Mouse (Mus musculus) effector memory CD4-positive, alpha-beta T cell, adult 5 months (primary cell): Measurements from ENCODE around the gene Rangrf. TPM values are rescaled to one million over a fixed set of nuclear protein-coding genes. Genes with fewer than 3 reads are reported as not detected.

ENCODE experiments used
- polyA plus RNA-seq: library from polyadenylated mRNA; unstranded; fragments of 100-300 nt; shearing (Covaris generic); gene quantifications from one replicate; pipeline ENCODE4 v1.2.1, GENCODE M21; 2017

Rangrf gene
- 8.2 TPM for polyA plus RNA-seq

DNA sequence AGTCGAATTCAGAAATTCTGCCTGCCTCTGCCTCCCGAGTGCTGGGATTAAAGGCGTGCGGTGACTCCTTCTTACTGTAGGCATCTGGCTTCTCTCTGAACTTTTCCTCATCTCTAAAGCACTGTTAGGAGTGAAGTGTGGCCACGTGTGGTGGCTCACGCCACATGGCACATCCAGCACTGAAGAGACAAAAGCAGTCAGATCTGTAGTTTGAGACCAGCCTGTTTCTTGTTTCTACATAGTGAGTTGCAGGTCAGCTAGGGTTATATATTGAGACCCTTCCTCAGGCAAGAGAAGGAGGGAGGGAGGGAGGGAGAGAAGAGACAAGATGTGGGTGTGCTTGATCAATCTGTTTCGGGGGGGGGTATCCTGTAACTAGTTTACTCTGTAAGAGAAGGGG lies at the start of gene Rangrf:
Gene Rangrf, minus strand, starts transcription at position 101 of the 400 bp plus-strand sequence.

DNA sequence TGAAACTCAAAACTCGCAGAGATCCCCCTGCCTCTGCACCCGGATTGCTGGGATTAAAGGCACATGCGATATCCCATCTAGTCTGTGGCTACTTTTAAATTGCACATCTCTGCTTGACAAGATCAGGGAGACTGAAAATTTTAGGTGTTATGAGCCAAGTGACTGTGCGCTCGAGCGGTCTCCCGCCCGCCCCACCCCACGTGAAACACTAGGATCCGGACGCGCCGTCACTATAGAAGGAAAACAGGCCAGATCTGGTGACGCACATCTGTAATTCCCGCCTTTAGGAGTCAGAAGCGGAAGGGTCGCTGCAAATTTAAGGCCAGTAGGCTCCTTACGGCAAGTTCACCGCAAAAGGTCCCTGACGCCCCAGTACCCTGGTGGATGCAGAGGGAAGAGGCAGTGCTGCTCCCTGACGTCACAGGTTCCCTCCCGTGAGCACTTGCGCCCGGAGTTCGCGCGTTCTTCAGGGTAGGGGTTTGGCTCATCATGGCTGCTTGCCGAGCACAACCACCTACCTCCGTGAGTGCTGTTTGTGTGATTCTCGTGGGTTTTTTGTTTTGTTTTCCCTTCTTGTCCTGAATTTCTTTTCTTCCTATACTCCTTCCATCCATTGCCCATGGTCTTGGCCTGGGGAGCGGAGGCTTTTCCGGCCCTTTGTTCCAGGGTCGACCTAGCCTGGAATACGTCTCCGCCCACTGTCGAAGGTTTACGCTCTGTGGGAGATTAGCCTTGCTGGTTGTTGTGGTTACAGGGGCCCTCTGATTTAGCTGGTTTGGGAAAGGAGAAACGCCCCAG lies 40.9 kb upstream of the Rangrf start, which contains the start of gene Ctc1:
Gene Ctc1, plus strand, starts transcription at position 268 of the 798 bp plus-strand sequence.

DNA sequence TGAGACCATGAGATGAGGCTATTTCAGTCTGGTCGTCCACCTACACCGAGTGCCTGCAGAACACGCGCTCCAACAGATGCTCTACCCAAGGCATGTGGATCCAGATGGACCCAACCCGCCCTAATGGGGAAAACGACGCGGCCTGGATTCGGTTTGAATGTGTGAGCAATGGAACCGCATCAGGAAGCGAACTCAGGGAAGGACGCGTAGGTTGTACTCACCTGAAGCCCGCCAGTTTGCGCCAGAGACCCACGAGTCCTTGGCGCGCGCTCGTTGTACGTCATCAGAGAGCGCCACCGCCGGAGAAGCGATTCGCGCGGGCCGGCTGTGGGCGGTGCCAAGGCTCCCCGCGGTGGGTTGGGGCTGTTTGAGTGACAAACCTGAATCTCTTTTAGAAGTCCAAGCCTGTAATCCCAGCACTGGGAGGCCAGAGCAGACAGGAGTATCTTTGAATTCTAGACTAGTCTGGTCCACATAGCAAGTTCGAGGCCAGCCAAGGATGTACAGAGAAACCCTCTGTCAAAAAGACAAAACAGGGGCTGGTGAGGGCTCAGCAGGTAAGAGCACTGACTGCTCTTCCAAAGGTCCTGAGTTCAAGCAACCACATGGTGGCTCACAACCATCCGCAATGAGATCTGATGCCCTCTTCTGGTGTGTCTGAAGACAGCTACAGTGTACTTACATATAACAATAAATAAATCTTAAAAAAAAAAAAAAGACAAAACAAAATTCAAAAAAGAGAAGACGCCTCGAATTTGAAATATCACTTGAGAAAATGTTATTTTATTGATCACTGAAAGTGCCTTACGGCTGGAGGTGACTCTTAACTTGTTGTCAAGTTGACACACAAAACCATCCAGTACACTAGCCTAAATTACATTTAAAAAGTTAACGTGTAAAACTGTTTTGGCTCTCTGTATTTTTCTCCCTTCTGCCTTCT lies 33.5 kb upstream of the Rangrf start, which contains the start of gene Pfas:
Gene Pfas, minus strand, starts transcription at position 279 of the 940 bp plus-strand sequence.

DNA sequence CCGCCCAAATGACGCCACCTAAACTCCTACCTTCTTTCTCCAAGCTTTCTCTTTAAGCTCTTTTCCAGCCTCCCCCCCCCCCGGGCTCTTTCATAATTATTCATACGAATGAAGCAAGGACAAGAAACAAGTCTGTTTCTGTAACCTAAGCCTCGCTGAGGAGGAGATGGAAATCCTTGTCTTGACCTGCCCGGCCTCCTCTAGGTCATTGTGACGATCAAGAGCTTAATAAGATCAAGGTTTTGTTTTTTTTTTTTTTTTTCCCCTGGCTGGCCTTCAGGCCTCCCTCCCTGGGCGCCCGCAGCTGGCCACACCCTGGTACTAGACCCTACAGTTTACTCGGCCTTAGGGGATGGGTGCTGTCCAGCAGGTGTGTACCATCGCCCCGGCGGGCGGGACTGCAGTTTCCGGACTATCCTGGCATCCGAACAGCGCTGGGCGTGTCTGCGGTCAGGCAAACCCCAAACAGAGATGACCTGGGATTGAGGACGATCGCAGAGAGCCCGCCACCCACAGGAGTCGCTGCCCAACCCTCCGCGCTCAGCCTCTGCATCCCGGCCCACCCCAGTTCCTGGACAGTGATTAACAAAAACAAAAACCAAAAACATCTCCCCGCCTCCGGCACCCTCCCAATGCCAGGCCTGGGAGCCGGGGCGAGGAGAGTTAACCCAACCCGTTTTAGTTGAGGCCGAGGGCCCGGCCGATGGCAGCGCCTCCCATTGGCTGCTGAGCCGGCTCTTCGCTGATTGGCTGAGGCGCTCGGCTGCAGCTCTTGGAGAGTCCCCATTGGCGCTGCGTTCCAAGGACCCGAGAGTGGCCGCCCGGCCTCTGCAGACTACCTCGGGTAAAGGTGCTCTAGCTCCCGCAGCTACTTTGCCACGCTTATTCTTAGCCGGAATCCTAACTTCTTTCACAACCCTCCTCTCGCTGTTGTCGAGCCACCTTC lies 7.4 kb downstream of the Rangrf start, which contains the start of gene Slc25a35:
Gene Slc25a35, plus strand, starts transcription at position 795 of the 946 bp plus-strand sequence.

GRCm38 (mm10) chr11:68957308-68957707 lies 17.7 kb downstream of the Rangrf start, which contains the start of gene Arhgef15:
Gene Arhgef15 (minus strand): TSS chr11:68957480.

GRCm38 (mm10) chr11:68926981-68927380 lies 48.0 kb downstream of the Rangrf start, which contains the start of gene Odf4:
Gene Odf4 (minus strand): TSS chr11:68927081.

Other genes with a start within 250 kb of the Rangrf start
- 167 TPM for gene Ndel1, start 103.3 kb downstream of the Rangrf start, polyA plus RNA-seq
- gene Rnf222, start 86.6 kb downstream of the Rangrf start, polyA plus RNA-seq: not detected
- gene Rpl26, start 73.6 kb downstream of the Rangrf start, polyA plus RNA-seq: 834 TPM
- gene Odf4, start 48.1 kb downstream of the Rangrf start, polyA plus RNA-seq: not detected
- not detected for gene Arhgef15, start 17.7 kb downstream of the Rangrf start, polyA plus RNA-seq
- 4.2 TPM for gene Slc25a35, start 7.1 kb downstream of the Rangrf start, polyA plus RNA-seq
- 2.6 TPM for gene Pfas, start 33.3 kb upstream of the Rangrf start, polyA plus RNA-seq
- gene Ctc1, start 40.7 kb upstream of the Rangrf start, polyA plus RNA-seq: 15.3 TPM
- 0.87 TPM for gene Aurkb, start 70.5 kb upstream of the Rangrf start, polyA plus RNA-seq
- gene Borcs6, start 84.5 kb upstream of the Rangrf start, polyA plus RNA-seq: 6.9 TPM
- gene Tmem107, start 95.6 kb upstream of the Rangrf start, polyA plus RNA-seq: 6.6 TPM
- 282 TPM for gene Vamp2, start 113.3 kb upstream of the Rangrf start, polyA plus RNA-seq
- 136 TPM for gene Per1, start 120.0 kb upstream of the Rangrf start, polyA plus RNA-seq
- gene Hes7, start 145.2 kb upstream of the Rangrf start, polyA plus RNA-seq: 0.41 TPM
- gene 9130213A22Rik, start 147.4 kb upstream of the Rangrf start, polyA plus RNA-seq: not detected
- 0.36 TPM for gene Aloxe3, start 150.7 kb upstream of the Rangrf start, polyA plus RNA-seq
- gene Alox12b, start 181.8 kb upstream of the Rangrf start, polyA plus RNA-seq: not detected
- 0.80 TPM for gene Alox8, start 222.7 kb upstream of the Rangrf start, polyA plus RNA-seq